Mouse (Mus musculus) C2C12 (cell line): ENCODE data around the gene Olfr1497.

Experiments used
- CTCF ChIP-seq: IDR thresholded peaks from one replicate; pipeline ENCODE4 v1.5.1; 2011; ENCODE audit not compliant: control insufficient read depth, insufficient read depth, insufficient read length
- MAX ChIP-seq: IDR thresholded peaks from one replicate; pipeline ENCODE4 v1.6.1; 2011; ENCODE audit warnings: mild to moderate bottlenecking, control low read depth
- MYOG ChIP-seq: IDR thresholded peaks from one replicate; pipeline ENCODE4 v1.6.1; 2011; ENCODE audit not compliant: control insufficient read depth, insufficient read length; ENCODE audit errors: extremely low read depth
- USF1 ChIP-seq: IDR thresholded peaks from one replicate; pipeline ENCODE4 v1.6.1; 2011; ENCODE audit warnings: low read depth, mild to moderate bottlenecking, control low read depth, moderate library complexity

- TF ChIP-seq CTCF (no peak), USF1 (no peak), MYOG (no peak), MAX (no peak)
Observed at GRCm38 (mm10) chr19:13777578-13777977, 20.4 kb downstream of the Olfr1497 start, which contains the start of gene Olfr1496.
